Mouse (Mus musculus) ES-Bruce4 (cell line): Measurements from ENCODE around the gene Napb.

ENCODE experiments used
- CTCF ChIP-seq: IDR thresholded peaks from one replicate; pipeline ENCODE4 v1.8.1; 2011; ENCODE audit warnings: low read depth, low read length
- POLR2A ChIP-seq: IDR thresholded peaks from one replicate; pipeline ENCODE4 v1.8.1; 2011; ENCODE audit warnings: low read length; ENCODE audit not compliant: insufficient read depth

GRCm38 (mm10) chr2:148698571-148698970 lies 33.7 kb downstream of the Napb start:
- TF ChIP-seq POLR2A (no peak), CTCF (no peak)
